Mouse (Mus musculus) forebrain, embryonic 14.5 days (tissue): ENCODE results near the gene Gys2. TPM values are rescaled to one million over a fixed set of nuclear protein-coding genes. Genes with fewer than 3 reads are reported as not detected.
A peak's percentile ranks its signal among the peaks of the same experiment; 100 is the strongest.
"Not testable (repeated sequence)": the region's sequence is repeated elsewhere in the genome, so short reads cannot be mapped to it uniquely, and the experiment has no call there.

Experiments used
- ATAC-seq: fragments of 200-750 bp; cut with Nextera tagmentation; 2 replicates; pipeline ENCODE4 v1.8.0; 2017; ENCODE audit warnings: mild to moderate bottlenecking, moderate library complexity
- DNase-seq: peaks from one replicate; pipeline ENCODE4 v3.0.0-alpha.2; 2015; ENCODE audit warnings: low spot score
- H3K27ac ChIP-seq: fragments of 300-500 bp; sonication (generic); 2 replicates; pipeline ENCODE4 v1.5.1; 2014; ENCODE audit warnings: low read depth, mild to moderate bottlenecking, control low read depth, low read length, moderate library complexity
- H3K27me3 ChIP-seq: fragments of 300-500 bp; sonication (generic); replicated peaks from 2 replicates; pipeline ENCODE4 v1.6.1; 2014; ENCODE audit warnings: low read length, control low read depth, mixed read lengths; ENCODE audit not compliant: control insufficient read depth, insufficient read depth
- H3K36me3 ChIP-seq: fragments of 300-500 bp; sonication (generic); 2 replicates; pipeline ENCODE4 v1.6.1; 2014; ENCODE audit warnings: low read length, control low read depth; ENCODE audit not compliant: control insufficient read depth, insufficient read depth
- H3K4me1 ChIP-seq: fragments of 300-500 bp; sonication (generic); 2 replicates; pipeline ENCODE4 v1.6.1; 2014; ENCODE audit warnings: antibody characterized with exemption, low read length, control low read depth; ENCODE audit not compliant: control insufficient read depth, insufficient read depth
- H3K4me2 ChIP-seq: fragments of 300-500 bp; sonication (generic); 2 replicates; pipeline ENCODE4 v1.6.1; 2014; ENCODE audit warnings: mild to moderate bottlenecking, control low read depth, low read length
- H3K4me3 ChIP-seq: fragments of 300-500 bp; sonication (generic); 2 replicates; pipeline ENCODE4 v1.5.1; 2014; ENCODE audit warnings: low read depth, low read length, control low read depth
- H3K9ac ChIP-seq: fragments of 300-500 bp; sonication (generic); 2 replicates; pipeline ENCODE4 v1.6.1; 2014; ENCODE audit warnings: mild to moderate bottlenecking, low read length, control low read depth, moderate library complexity
- H3K9me3 ChIP-seq: fragments of 300-500 bp; sonication (generic); replicated peaks from 2 replicates; pipeline ENCODE4 v1.6.1; 2016; ENCODE audit warnings: low read length, control low read depth, mixed read lengths; ENCODE audit not compliant: control insufficient read depth
- WGBS: fragments of 180-500 bp; shearing (Covaris S2); extraction: QIAGEN DNeasy Blood & Tissue Kit; methylation state at CpG from one replicate; pipeline ENCODE4 v1.1.7; 2014; 5-methylcytosine and 5-hydroxymethylcytosine counted together
- polyA plus RNA-seq: library from polyadenylated mRNA; unstranded; fragments of >200 nt; fragmentation: Nextera tagmentation; extraction: Ambion mirVana; gene quantifications from 2 replicates; pipeline ENCODE4 v1.2.1, GENCODE M21; 2014

Gys2 gene
- polyA plus RNA-seq, result not detected in 2 replicates

- Histone ChIP-seq H3K27me3 (no peaks in the 10 kb centered on the region), H3K4me2 (no peak within 1 kb of the TSS), H3K9me3 (no peaks in the 10 kb centered on the region), H3K36me3 (no peaks in the 10 kb centered on the region), H3K4me3 (no peak within 1 kb of the TSS), H3K27ac (no peak within 1 kb of the TSS), H3K9ac (no peak within 1 kb of the TSS), H3K4me1 (no peaks in the 10 kb centered on the region)
- DNase-seq (no peak), ATAC-seq (no peak)
- 76% methylated on average over 4 of the region's 4 CpGs for WGBS
Measured at GRCm38 (mm10) chr6:142472801-142473203, at the start of gene Gys2. Gys2 (minus strand) TSS chr6:142473109.

GRCm38 (mm10) chr6:142521591-142522110 lies 48.7 kb upstream of the Gys2 start:
- no peaks in the 10 kb centered on the region for H3K9me3 ChIP-seq
- 85% methylated on average over 12 of the region's 12 CpGs for WGBS
- no peak for DNase-seq

GRCm38 (mm10) chr6:142519110-142519509 lies 46.2 kb upstream of the Gys2 start:
- 11% methylated on average over 6 of the region's 6 CpGs for WGBS
- Histone ChIP-seq H3K27me3 (no peaks in the 10 kb centered on the region; the same call in 1 of the 2 replicates), H3K36me3 (no peaks in the 10 kb centered on the region), H3K4me3 (no peak overlapping the region), H3K4me2 (no peak overlapping the region), H3K9me3 (no peaks in the 10 kb centered on the region), H3K27ac (no peak overlapping the region), H3K9ac (no peak overlapping the region), H3K4me1 (no peaks in the 10 kb centered on the region)
- peak; percentile 83 for DNase-seq
- ATAC-seq, result peak; percentile 65

More at GRCm38 (mm10) chr6:142521591-142522110, 48.7 kb upstream of the Gys2 start:
- Histone ChIP-seq H3K4me3 (no peak overlapping the region), H3K4me1 (no peaks in the 10 kb centered on the region), H3K36me3 (no peaks in the 10 kb centered on the region), H3K27me3 (no peaks in the 10 kb centered on the region), H3K27ac (no peak overlapping the region), H3K9ac (no peak overlapping the region), H3K4me2 (no peak overlapping the region)
- ATAC-seq, result no peak

DNA sequence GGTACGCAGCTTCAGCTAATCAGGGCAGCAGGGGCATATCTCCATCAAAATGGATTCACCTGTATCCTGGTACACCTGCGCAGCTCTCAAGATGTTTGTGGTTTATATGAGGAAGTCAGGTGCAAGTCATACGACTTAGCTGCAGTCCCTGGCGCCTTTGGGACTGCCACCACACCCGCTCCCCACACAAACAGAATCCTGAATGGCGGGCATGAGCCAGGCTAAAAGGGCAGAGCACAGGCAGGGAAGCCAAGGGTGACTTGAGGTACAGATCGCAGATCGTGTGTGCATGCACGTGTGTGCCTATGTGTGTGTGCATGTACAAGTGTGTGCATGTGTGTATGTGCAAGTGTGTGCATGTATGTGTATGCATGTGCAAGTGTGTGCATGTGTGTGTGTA lies 42.5 kb upstream of the Gys2 start:
- not testable (repeated sequence) for H3K9me3 ChIP-seq, ATAC-seq, H3K4me2 ChIP-seq, H3K36me3 ChIP-seq, H3K4me1 ChIP-seq, H3K9ac ChIP-seq, H3K27me3 ChIP-seq, H3K4me3 ChIP-seq, DNase-seq, H3K27ac ChIP-seq
- 75% methylated on average over 8 of the region's 9 CpGs for WGBS

DNA sequence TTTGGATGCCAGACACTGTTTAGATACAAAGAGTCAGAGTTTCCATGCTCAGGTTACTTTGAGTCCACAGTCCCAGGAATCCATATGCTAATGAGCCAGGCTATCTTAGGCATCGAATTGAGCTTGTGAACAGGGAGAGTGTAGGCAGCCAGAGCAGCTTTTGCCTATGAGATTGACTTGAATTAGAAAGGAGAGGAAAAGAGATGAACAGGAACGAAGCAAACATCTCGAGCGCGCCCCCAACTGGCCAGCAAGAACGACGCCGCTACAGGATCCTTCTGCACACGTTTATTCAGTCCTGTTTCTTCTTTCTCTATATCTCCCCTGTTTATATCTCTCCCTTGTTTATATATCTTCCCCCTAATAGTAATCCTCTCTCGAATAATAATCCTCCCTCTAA lies 42.0 kb upstream of the Gys2 start:
- peak; percentile 46 for DNase-seq
- H3K27ac ChIP-seq, result no peak overlapping the region
- ATAC-seq, result no peak
- no peaks in the 10 kb centered on the region for H3K4me1 ChIP-seq
- H3K4me2 ChIP-seq, result no peak overlapping the region
- no peak overlapping the region for H3K4me3 ChIP-seq
- H3K36me3 ChIP-seq, result no peaks in the 10 kb centered on the region
- H3K9ac ChIP-seq, result no peak overlapping the region
- peaks cover 4% of the 10 kb centered on the region; the same call in 1 of the 2 replicates for H3K27me3 ChIP-seq
- WGBS, result 2% methylated on average over 10 of the region's 10 CpGs
- no peaks in the 10 kb centered on the region for H3K9me3 ChIP-seq

DNA sequence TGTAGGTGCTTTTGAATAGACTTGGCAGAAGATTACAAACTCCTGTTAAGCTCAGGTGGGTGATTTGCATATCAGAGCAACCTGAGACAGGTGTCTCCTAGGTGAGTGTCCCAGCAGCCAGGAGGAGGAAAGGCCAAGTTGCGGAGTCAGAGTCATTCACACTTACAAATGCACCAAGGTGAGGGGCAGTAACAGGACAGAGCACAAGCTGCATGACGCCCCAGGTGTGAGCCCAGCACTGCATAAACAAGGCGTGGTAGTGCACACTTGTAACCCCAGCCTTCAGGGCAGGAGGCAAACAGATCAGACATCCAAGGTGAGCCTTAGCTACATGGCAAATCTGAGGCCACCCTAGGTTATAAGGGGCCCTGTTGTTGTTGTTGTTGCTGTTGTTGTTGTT lies 40.0 kb upstream of the Gys2 start:
- ATAC-seq (no peak), DNase-seq (no peak)
- Histone ChIP-seq H3K9ac (no peak overlapping the region), H3K27ac (no peak overlapping the region), H3K4me1 (no peaks in the 10 kb centered on the region), H3K36me3 (no peaks in the 10 kb centered on the region), H3K4me3 (no peak overlapping the region), H3K27me3 (peaks cover 4% of the 10 kb centered on the region; the same call in 1 of the 2 replicates), H3K4me2 (no peak overlapping the region), H3K9me3 (no peaks in the 10 kb centered on the region)
- WGBS, result 57% methylated on average over 3 of the region's 3 CpGs

GRCm38 (mm10) chr6:142511516-142512135 lies 38.7 kb upstream of the Gys2 start:
- WGBS, result 28% methylated on average over 12 of the region's 12 CpGs
- peaks cover 4% of the 10 kb centered on the region; the same call in 1 of the 2 replicates for H3K4me1 ChIP-seq
- DNase-seq (no peak), ATAC-seq (no peak)
- no peak overlapping the region for H3K27ac ChIP-seq
- no peak overlapping the region for H3K4me2 ChIP-seq
- H3K9ac ChIP-seq, result no peak overlapping the region
- no peaks in the 10 kb centered on the region for H3K9me3 ChIP-seq
- H3K27me3 ChIP-seq, result peaks cover 4% of the 10 kb centered on the region; the same call in 1 of the 2 replicates
- no peak overlapping the region for H3K4me3 ChIP-seq
- no peaks in the 10 kb centered on the region for H3K36me3 ChIP-seq

DNA sequence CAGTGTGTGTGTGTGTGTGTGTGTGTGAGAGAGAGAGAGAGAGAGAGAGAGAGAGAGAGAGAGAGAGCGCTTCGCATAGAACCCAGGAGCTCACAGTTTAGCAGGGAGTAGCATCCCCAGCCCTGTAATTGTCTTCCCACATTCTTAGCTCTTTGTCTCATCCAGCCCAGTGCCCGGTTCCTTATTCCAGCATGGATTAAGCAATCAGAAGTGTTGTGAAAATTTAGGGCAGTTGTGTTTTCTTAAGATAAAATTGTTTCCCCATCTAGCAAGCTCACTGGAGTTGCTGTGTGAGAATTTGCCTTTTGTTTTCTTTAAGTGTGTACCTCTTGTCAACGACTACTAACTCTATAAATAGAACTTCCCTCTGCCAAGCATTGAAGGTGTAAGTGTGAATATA lies 35.8 kb upstream of the Gys2 start:
- ATAC-seq (no peak), DNase-seq (no peak)
- no peaks in the 10 kb centered on the region for H3K9me3 ChIP-seq
- peaks cover 12% of the 10 kb centered on the region for H3K4me1 ChIP-seq
- peaks cover 6% of the 10 kb centered on the region; the same call in 1 of the 2 replicates for H3K36me3 ChIP-seq
- H3K4me2 ChIP-seq, result no peak overlapping the region; the same call in 1 of the 2 replicates
- no peak overlapping the region for H3K9ac ChIP-seq
- 0 out of 2 replicates have a peak, but pooled peaks cover 4% of the 10 kb centered on the region for H3K27me3 ChIP-seq
- no peak overlapping the region for H3K27ac ChIP-seq
- no peak overlapping the region for H3K4me3 ChIP-seq
- WGBS, result 17% methylated on average over 4 of the region's 4 CpGs

DNA sequence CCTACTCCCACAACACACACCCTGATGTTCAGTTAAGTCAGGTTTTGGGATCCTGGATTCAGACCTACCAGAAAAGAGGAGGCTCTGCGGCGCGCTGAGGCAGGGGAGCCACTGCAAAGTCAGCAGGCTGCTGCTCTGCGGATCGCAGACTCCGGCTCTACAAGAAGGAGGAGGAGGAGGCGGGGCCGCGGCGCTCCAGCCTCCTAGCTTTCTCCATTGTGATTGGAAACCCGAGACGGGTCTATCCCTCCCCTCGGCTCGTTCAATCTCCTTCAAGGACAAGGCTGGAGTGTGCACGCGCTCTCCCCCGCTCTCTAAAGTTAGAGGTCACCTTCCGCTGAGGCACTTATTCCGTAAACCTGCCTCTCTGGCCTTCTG lies 34.9 kb upstream of the Gys2 start, which contains the start of gene Ldhb:
Gene Ldhb, minus strand, starts transcription at position 173 of the 378 bp plus-strand sequence.
- peak within 1 kb of the TSS; percentile 58 for H3K4me3 ChIP-seq
- peak; percentile 96 for DNase-seq
- 0% methylated on average over 19 of the region's 19 CpGs for WGBS
- H3K4me2 ChIP-seq, result peak within 1 kb of the TSS; percentile 91
- H3K9me3 ChIP-seq, result no peaks in the 10 kb centered on the region
- peaks cover 12% of the 10 kb centered on the region for H3K4me1 ChIP-seq
- peak; percentile 98 for ATAC-seq
- H3K36me3 ChIP-seq, result peaks cover 6% of the 10 kb centered on the region; the same call in 1 of the 2 replicates
- no peak within 1 kb of the TSS; the same call in 1 of the 2 replicates for H3K27ac ChIP-seq
- peak within 1 kb of the TSS; percentile 78 for H3K9ac ChIP-seq
- 0 out of 2 replicates have a peak, but pooled peaks cover 4% of the 10 kb centered on the region for H3K27me3 ChIP-seq
